Mouse (Mus musculus) stomach, embryonic 15.5 days (tissue): Measurements from ENCODE around the gene Ddt. TPM values are rescaled to one million over a fixed set of nuclear protein-coding genes. Genes with fewer than 3 reads are reported as not detected.

Source experiments
- polyA plus RNA-seq: library from polyadenylated mRNA; unstranded; fragments of >200 nt; fragmentation: Nextera tagmentation; extraction: Ambion mirVana; gene quantifications from 2 replicates; pipeline ENCODE4 v1.2.1, GENCODE M21; 2015

The Ddt gene
- polyA plus RNA-seq, 1 experiment from 2014 or later = 84.3 TPM

Other genes starting within 250 kb of the Ddt start
- gene Lrrc75b, start 213.1 kb downstream of the Ddt start, polyA plus RNA-seq = 1.6 and 2.6 TPM in 2 replicates
- gene Ggt1, start 211.8 kb downstream of the Ddt start, polyA plus RNA-seq = 26.5 and 36.2 TPM in 2 replicates
- gene Ggt5, start 184.1 kb downstream of the Ddt start, polyA plus RNA-seq = 7.0 and 7.2 TPM in 2 replicates
- gene Susd2, start 129.4 kb downstream of the Ddt start, polyA plus RNA-seq = 11.7 and 11.8 TPM in 2 replicates
- gene Cabin1, start 9.1 kb downstream of the Ddt start, polyA plus RNA-seq = 33.6 and 35.8 TPM in 2 replicates
- 0.37 TPM in 1 of 2 replicates, not detected in the other for gene Gm20441, start 7.5 kb upstream of the Ddt start, polyA plus RNA-seq
- gene Gstt3, start 8.0 kb upstream of the Ddt start, polyA plus RNA-seq = 42.1 and 43.5 TPM in 2 replicates
- gene Gstt1, start 25.2 kb upstream of the Ddt start, polyA plus RNA-seq = 17.9 and 21.3 TPM in 2 replicates
- not detected in 2 replicates for gene Gstt4, start 49.1 kb upstream of the Ddt start, polyA plus RNA-seq
- gene Gstt2, start 64.0 kb upstream of the Ddt start, polyA plus RNA-seq = 54.8 and 58.7 TPM in 2 replicates
- gene Mif, start 86.8 kb upstream of the Ddt start, polyA plus RNA-seq = 1,866 and 1,981 TPM in 2 replicates
- 6.6 and 8.8 TPM in 2 replicates for gene Derl3, start 120.0 kb upstream of the Ddt start, polyA plus RNA-seq
- gene Smarcb1, start 148.2 kb upstream of the Ddt start, polyA plus RNA-seq = 172 and 173 TPM in 2 replicates
- gene Chchd10, start 159.7 kb upstream of the Ddt start, polyA plus RNA-seq = 90.5 and 101 TPM in 2 replicates
- 33.4 and 42.0 TPM in 2 replicates for gene Mmp11, start 163.1 kb upstream of the Ddt start, polyA plus RNA-seq
- 1.4 and 3.6 TPM in 2 replicates for gene Gm867, start 167.3 kb upstream of the Ddt start, polyA plus RNA-seq
- gene Vpreb3, start 169.6 kb upstream of the Ddt start, polyA plus RNA-seq = 0.90 and 1.8 TPM in 2 replicates
- gene Gm5134, start 181.1 kb upstream of the Ddt start, polyA plus RNA-seq = not detected in 2 replicates